Mouse (Mus musculus): ENCODE results near the gene Lbx2.

The Lbx2 gene

DNA sequence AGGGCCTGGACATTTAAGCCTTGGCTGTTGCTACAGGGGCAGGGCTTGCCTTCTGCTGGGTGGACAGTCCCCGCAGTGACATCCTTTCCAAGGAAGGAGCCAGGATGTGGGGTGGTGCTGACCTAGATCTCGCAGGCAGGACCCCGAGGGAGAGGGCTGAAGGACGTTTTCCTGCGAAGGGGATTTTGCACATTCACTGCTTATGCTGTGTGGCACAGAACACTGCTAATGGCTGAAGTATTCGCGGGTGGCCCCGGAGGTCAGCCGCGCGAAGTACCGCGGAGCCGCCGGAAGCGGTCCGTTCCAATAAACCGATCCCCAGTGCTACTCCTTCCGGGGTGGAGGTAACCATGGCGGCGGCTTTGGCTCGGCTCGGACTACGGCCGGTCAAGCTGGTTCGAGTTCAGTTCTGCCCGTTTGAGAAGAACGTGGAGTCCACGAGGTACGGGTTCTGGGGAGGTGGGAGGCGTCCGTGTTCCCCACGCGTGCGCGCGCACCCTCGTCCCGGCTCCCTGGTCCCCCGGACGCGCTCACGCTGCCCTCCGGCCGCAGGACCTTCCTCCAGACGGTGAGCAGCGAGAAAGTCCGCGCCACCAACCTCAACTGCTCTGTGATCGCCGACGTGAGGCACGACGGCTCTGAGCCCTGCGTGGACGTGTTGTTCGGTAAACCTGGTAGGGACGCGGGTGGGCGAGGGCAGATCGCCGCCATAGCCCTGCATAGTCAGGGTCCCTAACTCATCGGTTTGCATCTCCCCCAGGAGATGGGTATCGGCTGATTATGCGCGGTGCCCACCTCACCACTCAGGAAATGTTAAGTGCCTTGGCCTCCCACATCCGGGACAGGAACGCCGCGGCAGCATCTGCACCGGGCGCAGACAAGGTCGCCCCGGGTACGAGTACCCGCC lies 22.8 kb downstream of the Lbx2 start, which contains the start of gene Mrpl53:
Mrpl53 (plus strand) TSS at position 279 of the 907 bp plus-strand sequence.
- DNase-seq (ENCODE audit: low spot score in 2 of 2), result peak; percentile 75 to 82

- no peak for DNase-seq (ENCODE audit: low spot score in 2 of 2)
Measured at GRCm38 (mm10) chr6:83111510-83112136, 25.5 kb downstream of the Lbx2 start.

DNA sequence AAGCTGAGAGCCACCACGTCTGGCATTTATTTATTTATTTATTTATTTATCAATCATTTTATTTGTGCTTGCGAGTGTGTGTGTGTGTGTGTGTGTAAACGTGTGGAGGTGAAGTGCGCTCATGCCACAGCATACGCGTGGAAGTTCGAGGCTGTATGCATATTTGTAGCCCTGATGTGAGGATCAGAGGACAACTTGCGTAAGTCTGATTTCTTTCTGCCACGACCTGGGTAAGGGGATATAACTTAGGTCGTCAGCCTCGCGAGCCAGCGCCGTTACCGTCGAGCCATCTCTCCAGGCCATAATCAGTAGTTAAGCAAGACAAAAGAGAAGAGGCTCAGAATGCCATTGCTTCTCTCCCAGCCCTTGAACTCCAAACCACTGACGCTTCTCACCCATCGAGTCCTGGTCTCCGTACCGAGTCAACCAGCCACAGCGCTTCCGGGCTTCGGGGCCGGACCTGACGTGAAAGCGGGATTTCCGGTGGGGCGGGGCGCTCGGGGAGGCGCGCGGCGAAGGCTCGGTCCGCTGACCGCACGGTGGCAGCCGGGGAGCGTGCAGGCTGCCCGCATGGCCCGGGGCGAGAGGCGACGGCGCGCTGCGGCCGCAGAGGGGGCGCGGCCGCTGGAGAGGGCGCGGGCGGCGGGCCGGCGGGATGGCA lies 29.0 kb downstream of the Lbx2 start, which contains the start of gene Mogs:
Mogs (plus strand) TSS at position 486 of the 661 bp plus-strand sequence.
- peak; percentile 93 to 94 for DNase-seq (ENCODE audit: low spot score in 2 of 2)

DNA sequence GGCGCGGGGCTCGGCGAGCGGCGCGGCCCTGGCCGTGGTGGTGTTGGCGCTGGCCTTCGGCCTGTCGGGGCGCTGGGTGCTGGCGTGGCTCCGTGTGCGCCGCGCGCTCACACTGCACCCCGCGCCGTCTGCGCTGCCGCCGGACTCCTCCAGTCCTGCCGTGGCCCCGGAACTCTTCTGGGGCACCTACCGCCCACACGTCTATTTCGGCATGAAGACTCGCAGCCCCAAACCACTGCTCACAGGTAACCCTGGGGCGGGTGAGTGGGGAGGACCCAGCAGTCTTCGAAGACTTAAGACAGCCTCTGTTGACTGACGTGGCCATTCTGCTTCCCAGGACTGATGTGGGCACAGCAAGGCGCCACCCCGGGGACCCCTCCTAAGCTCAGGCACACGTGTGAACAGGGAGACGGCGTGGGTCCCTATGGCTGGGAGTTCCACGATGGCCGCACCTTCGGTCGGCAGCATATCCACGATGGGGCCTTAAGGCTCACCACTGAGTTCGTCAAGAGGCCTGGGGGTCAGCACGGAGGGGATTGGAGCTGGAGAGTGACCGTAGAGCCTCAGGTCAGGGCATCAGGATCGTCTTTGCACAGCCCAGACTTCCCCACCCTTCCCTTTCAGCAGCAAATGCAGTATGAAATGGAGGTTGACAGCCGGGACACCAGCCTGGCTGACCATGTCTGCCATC lies 29.7 kb downstream of the Lbx2 start:
- DNase-seq (ENCODE audit: low spot score in 2 of 2), result no peak

DNA sequence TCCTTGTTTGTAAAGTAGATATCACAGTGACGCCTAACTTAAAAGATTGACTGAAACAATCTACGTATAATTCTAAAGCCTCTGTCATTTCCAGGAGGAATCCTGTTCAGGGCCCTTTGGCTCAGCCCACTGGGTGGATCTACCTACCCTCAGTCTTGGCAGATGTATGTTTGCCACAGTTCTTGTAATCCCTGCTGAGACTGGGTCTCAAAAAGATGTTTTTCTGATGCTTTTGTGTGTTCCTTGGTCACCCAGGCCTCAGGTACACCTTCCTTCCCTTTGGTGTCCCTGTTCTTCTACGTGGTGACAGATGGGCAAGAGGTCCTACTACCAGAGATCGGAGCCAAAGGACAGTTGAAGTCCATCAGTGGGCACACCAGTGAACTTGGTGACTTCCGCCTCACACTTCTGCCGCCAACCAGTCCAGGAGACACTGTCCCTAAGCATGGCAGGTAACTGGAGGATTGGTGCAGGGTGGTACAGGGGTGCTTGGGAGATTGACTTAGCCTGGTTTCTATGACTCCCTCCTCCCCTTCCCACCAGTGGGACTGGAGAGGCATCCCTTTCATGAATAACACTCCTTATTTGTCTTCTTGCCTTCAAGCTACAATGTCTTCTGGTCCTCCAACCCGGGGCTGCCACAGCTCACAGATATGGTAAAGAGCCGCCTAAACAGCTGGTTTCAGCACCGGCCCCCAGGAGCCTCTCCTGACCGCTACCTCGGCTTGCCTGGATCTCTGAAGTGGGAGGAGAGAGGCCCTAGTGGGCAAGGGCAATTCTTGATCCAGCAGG lies 30.4 kb downstream of the Lbx2 start:
- no peak for DNase-seq (ENCODE audit: low spot score in 2 of 2)

GRCm38 (mm10) chr6:83117165-83117438 lies 30.9 kb downstream of the Lbx2 start:
- DNase-seq (ENCODE audit: low spot score in 2 of 2), result no peak

GRCm38 (mm10) chr6:83117616-83118015 lies 31.4 kb downstream of the Lbx2 start:
- DNase-seq (ENCODE audit: low spot score in 2 of 2), result no peak

DNA sequence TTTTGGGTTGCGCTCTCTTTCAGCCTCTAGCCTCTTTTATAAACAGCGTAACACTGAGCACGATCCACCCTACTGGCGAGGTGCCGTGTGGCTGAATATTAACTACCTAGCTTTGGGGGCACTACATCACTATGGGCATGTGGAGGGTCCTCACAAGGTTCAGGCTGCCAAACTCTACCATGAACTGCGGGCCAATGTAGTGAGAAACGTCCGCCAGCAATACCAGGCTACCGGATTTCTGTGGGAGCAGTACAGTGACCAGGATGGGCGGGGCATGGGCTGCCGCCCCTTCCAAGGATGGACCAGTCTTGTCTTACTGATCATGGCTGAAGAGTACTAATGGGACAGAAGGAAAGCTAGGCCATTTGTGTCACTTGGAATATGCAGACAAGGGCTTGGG lies 32.2 kb downstream of the Lbx2 start:
- DNase-seq (ENCODE audit: low spot score in 2 of 2), result no peak

GRCm38 (mm10) chr6:83118825-83119733 lies 32.9 kb downstream of the Lbx2 start:
- DNase-seq (ENCODE audit: low spot score in 2 of 2), result no peak

DNA sequence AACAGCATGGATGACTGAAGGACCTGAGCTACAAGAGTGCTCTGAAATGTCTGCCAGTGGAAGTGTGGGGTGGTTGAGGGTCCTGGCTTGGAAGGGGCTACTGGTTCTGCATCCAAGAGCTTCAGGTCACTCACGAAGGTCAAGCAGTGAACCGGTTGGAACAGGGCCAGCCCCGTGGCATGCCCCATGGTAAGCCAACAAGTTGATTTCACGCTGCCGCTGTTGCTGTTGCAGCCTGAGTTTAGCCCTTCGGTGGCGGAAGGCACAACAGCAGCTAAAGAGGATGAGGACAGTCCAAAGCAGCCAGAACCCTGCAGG lies 33.5 kb downstream of the Lbx2 start:
- DNase-seq (ENCODE audit: low spot score in 2 of 2), result no peak

GRCm38 (mm10) chr6:83120930-83121862 lies 35.0 kb downstream of the Lbx2 start, which contains the start of gene Wbp1:
Gene Wbp1 (minus strand): TSS chr6:83121559.
- peak; percentile 78 to 94 for DNase-seq (ENCODE audit: low spot score in 2 of 2)

DNA sequence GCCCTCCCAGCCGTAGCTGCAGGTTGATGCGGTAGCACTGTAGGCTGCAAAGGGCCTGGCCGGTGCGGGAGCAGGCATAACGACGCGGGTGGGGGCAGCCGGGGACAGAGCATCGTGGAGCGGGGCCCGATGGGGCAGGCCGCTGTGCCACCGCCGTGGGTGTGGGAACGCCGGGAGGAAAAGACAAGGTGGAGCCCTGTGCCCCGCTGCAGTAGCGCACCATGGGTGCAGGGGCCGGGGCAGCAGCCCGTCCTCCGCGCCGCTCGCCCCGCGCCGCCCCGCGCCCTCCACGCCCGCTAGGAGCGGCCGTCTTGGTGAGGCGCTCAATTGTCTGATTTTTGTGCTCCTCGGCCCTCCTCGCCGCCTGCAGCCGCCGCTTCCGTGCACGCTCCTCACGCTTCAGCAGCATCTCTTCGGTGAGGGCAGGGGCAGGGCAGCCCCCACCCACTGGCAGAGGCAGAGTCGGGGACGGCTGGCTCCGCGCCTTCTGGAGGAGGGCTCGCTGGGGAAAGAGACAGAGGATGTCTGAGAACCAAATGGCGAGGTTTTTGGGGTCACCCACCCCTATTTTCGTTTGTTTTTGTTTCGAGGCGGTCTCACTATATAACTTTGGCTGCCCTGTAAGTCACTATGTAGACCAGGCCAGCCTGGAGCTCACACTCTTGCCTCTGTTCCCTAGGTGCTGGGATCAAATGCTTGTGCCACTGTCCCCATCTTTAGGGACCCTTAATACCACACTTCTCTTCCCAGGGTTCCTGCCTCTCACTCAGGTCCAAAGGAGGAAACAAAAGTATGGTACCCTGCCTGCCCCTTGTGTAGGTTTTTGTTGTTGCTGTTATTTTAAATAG lies 35.9 kb downstream of the Lbx2 start:
- DNase-seq (ENCODE audit: low spot score in 2 of 2), result no peak

DNA sequence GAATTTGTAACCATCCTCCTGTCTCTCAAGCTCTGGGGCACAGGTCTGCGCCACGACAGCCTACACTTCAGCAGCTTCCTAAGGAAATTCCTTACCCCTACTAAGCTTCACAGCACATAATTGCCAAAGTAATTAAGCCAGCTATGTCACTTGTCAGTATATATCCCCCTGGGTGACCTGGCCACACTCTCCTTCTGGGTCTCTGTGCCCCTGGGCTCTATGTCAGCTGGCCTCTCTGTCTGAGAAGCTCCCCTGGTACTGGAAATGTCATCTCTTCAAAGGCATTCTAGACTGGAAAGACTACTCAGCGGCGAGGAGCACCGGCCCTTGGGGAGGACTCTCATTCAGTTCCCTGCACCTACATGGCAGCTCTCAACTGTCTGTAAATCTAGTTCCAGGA lies 36.8 kb downstream of the Lbx2 start:
- DNase-seq (ENCODE audit: low spot score in 2 of 2), result no peak

DNA sequence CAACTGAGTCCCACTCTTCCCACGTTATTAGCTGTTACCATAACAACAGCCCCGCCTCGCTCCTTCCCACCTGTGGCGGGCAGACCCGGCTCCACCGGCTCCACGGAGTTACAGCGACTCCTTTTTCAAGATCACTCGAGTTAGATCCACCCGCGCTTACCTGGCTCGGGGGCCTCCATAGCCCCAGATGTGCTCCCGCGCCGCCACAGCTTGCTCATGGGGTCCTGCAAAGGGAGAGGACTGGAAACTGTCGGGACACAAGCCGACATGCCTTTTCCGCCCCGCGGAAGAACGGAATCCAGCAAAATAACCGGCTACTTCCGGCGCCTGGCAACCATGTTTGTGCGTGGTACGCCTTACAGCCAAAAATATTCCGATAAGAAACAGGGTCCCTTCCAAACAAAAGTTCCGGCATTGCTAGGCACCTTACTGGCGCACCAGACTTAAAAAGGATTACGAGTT lies 38.7 kb downstream of the Lbx2 start:
- DNase-seq (ENCODE audit: low spot score in 2 of 2), result peak; percentile 88 to 89

DNA sequence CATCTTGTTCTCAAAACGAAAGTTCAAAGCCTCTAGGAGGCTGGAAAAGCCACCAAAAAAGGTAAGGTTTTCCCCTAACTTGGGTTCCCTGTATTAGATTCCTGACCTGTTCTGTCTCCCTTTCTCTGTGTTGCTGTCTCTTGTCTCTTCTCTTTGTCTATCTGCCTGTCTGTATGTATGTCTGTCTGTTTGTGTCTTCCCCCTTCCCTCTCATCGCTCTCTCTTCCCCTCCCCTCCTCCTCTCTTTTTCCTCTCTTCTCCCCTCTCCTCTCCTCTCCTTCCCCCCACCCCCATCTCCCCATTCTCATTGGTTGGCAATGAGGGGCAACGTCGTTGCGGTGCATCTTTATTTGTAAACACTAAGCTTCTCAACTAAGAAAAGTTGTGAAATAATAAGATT lies 39.2 kb downstream of the Lbx2 start, which contains the start of gene Ino80b:
Ino80b (minus strand) TSS at position 101 of the 400 bp plus-strand sequence.
- DNase-seq (ENCODE audit: low spot score in 2 of 2), result no peak

GRCm38 (mm10) chr6:83127419-83127818 lies 41.3 kb downstream of the Lbx2 start:
- DNase-seq (ENCODE audit: low spot score in 2 of 2), result no peak

DNA sequence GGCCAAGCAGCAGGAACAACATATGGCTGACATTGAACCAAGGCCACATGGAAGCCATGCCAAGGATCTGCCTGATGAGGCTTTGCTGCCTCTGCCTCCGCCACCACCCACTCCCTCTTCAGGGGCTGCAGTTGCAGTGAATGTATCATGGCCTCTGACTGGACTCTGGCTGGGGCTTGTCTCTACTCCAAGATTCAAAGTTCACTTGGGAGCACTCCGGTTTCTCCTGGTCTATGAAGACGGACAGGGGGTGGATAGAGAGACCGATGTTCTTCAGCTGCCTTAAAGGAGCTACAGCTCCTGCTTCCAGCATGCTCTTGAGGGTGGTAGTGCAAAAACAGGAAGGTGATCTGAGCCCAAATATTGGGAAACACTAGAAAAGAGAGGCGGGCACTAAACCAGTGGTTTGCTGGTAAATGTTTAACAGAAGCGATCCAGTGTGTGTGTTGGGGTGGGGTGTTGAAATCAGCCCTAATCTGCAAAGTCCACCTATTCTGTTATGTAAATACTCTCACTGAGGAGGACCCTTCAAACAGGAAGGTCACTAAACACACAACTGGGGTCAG lies 45.4 kb downstream of the Lbx2 start:
- no peak for DNase-seq (ENCODE audit: low spot score in 2 of 2)

Measured in urinary bladder, adult 18-20 months (tissue).